Mouse (Mus musculus) lung, embryonic 14.5 days (tissue): ENCODE measurements around the gene Coq8b. TPM values are rescaled to one million over a fixed set of nuclear protein-coding genes. Genes with fewer than 3 reads are reported as not detected.

Source experiments
- ATAC-seq: fragments of 200-750 bp; cut with Nextera tagmentation; 2 replicates; pipeline ENCODE4 v1.8.0; 2017; ENCODE audit warnings: mild to moderate bottlenecking, moderate TSS enrichment, moderate library complexity; ENCODE audit not compliant: insufficient read depth
- DNase-seq: peaks from one replicate; pipeline ENCODE4 v3.0.0-alpha.2; 2015
- H3K27ac ChIP-seq: fragments of 300-500 bp; sonication (generic); 2 replicates; pipeline ENCODE4 v1.5.1; 2014; ENCODE audit warnings: low read depth, mild to moderate bottlenecking, moderate library complexity
- H3K27me3 ChIP-seq: fragments of 300-500 bp; sonication (generic); 2 replicates; pipeline ENCODE4 v1.6.1; 2014; ENCODE audit warnings: low read length, control low read depth; ENCODE audit not compliant: insufficient read depth
- H3K36me3 ChIP-seq: fragments of 300-500 bp; sonication (generic); 2 replicates; pipeline ENCODE4 v1.6.1; 2014; ENCODE audit warnings: control low read depth; ENCODE audit not compliant: insufficient read depth
- H3K4me1 ChIP-seq: fragments of 300-500 bp; sonication (generic); 2 replicates; pipeline ENCODE4 v1.6.1; 2014; ENCODE audit warnings: antibody characterized with exemption, control low read depth; ENCODE audit not compliant: insufficient read depth
- H3K4me2 ChIP-seq: fragments of 300-500 bp; sonication (generic); 2 replicates; pipeline ENCODE4 v1.6.1; 2014; ENCODE audit warnings: mild to moderate bottlenecking
- H3K4me3 ChIP-seq: fragments of 300-500 bp; sonication (generic); 2 replicates; pipeline ENCODE4 v1.5.1; 2014; ENCODE audit warnings: low read depth, low read length
- H3K9ac ChIP-seq: fragments of 300-500 bp; sonication (generic); 2 replicates; pipeline ENCODE4 v1.6.1; 2014
- H3K9me3 ChIP-seq: fragments of 300-500 bp; sonication (generic); 2 replicates; pipeline ENCODE4 v1.6.1; 2016; ENCODE audit warnings: low read depth, low read length, control low read depth
- CTCF ChIP-seq: IDR thresholded peaks from 2 replicates; pipeline ENCODE4 v1.5.1; 2016; ENCODE audit warnings: antibody characterized with exemption, low read depth
- whole genome bisulfite sequencing: fragments of 180-500 bp; shearing (Covaris S2); extraction: QIAGEN DNeasy Blood & Tissue Kit; methylation state at CpG from one replicate; pipeline ENCODE4 v1.1.7; 2014; 5-methylcytosine and 5-hydroxymethylcytosine counted together
- polyA plus RNA-seq: library from polyadenylated mRNA; unstranded; fragments of >200 nt; fragmentation: Nextera tagmentation; extraction: Ambion mirVana; gene quantifications from 2 replicates; pipeline ENCODE4 v1.2.1, GENCODE M21; 2014

Coq8b gene
- 12.8 and 13.7 TPM in 2 replicates for polyA plus RNA-seq

- H3K9ac ChIP-seq = peak within 1 kb of the TSS; percentile 58
- H3K4me3 ChIP-seq = peak within 1 kb of the TSS; percentile 51
- no peaks in the 10 kb centered on the region for H3K9me3 ChIP-seq
- peak within 1 kb of the TSS; percentile 81 for H3K4me2 ChIP-seq
- ATAC-seq = peak; percentile 90
- H3K27me3 ChIP-seq = no peaks in the 10 kb centered on the region
- no peaks in the 10 kb centered on the region for H3K36me3 ChIP-seq
- whole genome bisulfite sequencing = under 1% methylated on average over 25 of the region's 25 CpGs
- H3K27ac ChIP-seq = peak within 1 kb of the TSS; percentile 82
- peak; percentile 98 for DNase-seq
- TF ChIP-seq CTCF = peak; percentile 51
- H3K4me1 ChIP-seq = no peaks in the 10 kb centered on the region
Measured at GRCm38 (mm10) chr7:27232781-27233281, at the start of gene Coq8b. Coq8b (plus strand) TSS chr7:27233023.

DNA sequence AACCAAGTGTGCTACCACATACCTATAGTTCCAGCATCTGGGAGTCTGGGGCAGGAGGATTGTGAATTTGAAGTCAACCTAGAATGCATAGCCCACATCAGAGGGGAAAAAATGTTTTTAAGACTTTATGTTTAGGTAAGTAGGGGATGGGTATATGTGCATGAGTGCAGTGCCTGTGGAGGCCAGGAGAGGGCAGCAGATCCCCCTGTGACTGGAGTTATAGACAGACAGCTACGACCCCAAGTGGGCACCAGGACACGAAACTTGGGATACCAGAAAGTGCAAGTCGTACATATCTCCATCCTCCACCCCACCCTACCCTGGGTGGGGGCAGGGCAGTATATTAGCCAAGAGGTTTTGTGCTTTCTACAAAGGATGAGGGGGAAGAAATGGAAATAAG lies 47.9 kb upstream of the Coq8b start:
- H3K4me2 ChIP-seq = no peak overlapping the region
- no peaks in the 10 kb centered on the region for H3K9me3 ChIP-seq
- ATAC-seq (no peak), DNase-seq (peak; percentile 71)
- no peaks in the 10 kb centered on the region for H3K27me3 ChIP-seq
- no peak overlapping the region for H3K9ac ChIP-seq
- H3K4me3 ChIP-seq = no peak overlapping the region
- no peaks in the 10 kb centered on the region for H3K4me1 ChIP-seq
- 66% methylated on average over 3 of the region's 3 CpGs for WGBS
- peaks cover 72% of the 10 kb centered on the region for H3K36me3 ChIP-seq
- peak; percentile 79 for TF ChIP-seq CTCF
- no peak overlapping the region for H3K27ac ChIP-seq

GRCm38 (mm10) chr7:27185986-27186385 lies 46.8 kb upstream of the Coq8b start:
- Histone ChIP-seq H3K36me3 (peaks cover 82% of the 10 kb centered on the region), H3K27me3 (no peaks in the 10 kb centered on the region), H3K9me3 (no peaks in the 10 kb centered on the region), H3K4me2 (no peak overlapping the region), H3K4me3 (no peak overlapping the region), H3K4me1 (no peaks in the 10 kb centered on the region), H3K9ac (no peak overlapping the region), H3K27ac (no peak overlapping the region)
- WGBS = 92% methylated on average over 5 of the region's 5 CpGs
- DNase-seq = no peak
- TF ChIP-seq CTCF = no peak
- no peak for ATAC-seq

DNA sequence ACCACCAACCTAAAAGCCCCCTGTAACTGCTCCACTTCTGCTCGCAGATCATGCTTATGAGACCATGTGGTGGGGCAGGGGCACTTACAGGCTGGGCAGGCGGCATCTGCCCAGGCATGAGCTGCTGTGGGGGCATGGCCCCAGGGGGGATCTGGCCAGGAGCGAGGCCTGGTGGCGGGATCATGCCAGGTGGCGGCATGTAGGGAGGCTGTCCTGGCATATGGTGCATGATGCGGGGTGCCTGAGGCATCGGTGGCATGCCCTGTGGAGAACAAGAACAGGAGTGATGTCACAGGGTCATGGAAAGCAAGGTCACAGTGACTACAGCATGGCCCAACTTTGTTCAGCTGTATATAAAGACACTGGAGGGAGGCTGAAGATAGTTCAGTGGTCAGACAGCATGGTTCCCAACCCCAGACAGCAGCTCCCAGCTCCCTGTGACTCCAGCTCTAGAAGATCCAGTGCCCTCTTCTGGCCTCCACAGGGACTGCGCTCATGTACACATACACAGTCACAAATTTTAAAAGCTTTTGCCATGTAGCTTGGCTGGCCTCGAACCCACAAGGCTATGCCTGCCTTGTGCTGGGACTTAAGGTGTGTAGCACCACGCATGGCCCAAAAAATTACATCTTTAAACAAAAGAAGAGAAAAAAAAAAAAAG lies 43.4 kb upstream of the Coq8b start:
- no peaks in the 10 kb centered on the region for H3K4me1 ChIP-seq
- H3K27me3 ChIP-seq = no peaks in the 10 kb centered on the region
- no peaks in the 10 kb centered on the region for H3K9me3 ChIP-seq
- 94% methylated on average over 10 of the region's 10 CpGs for WGBS
- DNase-seq (no peak), ATAC-seq (no peak)
- peaks cover 98% of the 10 kb centered on the region for H3K36me3 ChIP-seq
- H3K4me3 ChIP-seq = no peak overlapping the region
- TF ChIP-seq CTCF = peak; percentile 48
- no peak overlapping the region for H3K27ac ChIP-seq
- no peak overlapping the region for H3K9ac ChIP-seq
- no peak overlapping the region for H3K4me2 ChIP-seq

- WGBS = 94% methylated on average over 5 of the region's 5 CpGs
- H3K27ac ChIP-seq = no peak overlapping the region
- no peak overlapping the region for H3K9ac ChIP-seq
- H3K4me2 ChIP-seq = no peak overlapping the region
- H3K36me3 ChIP-seq = peaks cover 76% of the 10 kb centered on the region
- peaks cover 5% of the 10 kb centered on the region for H3K4me1 ChIP-seq
- H3K9me3 ChIP-seq = no peaks in the 10 kb centered on the region
- DNase-seq = no peak
- H3K27me3 ChIP-seq = no peaks in the 10 kb centered on the region
- TF ChIP-seq CTCF = no peak
- H3K4me3 ChIP-seq = no peak overlapping the region
- no peak for ATAC-seq
Measured at GRCm38 (mm10) chr7:27192434-27192833, 40.4 kb upstream of the Coq8b start.

DNA sequence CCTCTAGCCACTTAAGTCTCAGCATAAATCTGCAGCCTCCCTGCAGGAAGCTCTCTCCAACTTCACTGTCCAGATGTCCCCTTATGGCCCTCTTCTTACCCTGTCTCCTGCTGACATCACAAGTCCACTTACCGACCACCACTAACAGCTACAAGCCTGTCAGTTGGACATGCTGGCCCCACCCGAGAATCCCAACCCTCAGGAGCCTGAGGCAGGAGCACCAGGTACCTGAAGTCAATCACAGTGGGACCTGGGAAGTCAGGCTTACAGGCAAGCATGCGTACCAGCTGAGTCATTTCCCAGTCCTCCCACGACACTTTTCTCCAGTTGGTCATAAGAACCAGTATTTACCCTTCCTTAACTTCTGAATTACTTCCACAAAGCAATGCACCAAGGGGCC lies 39.1 kb upstream of the Coq8b start:
- H3K4me3 ChIP-seq = peak overlapping the region; percentile 75; the same call in 1 of the 2 replicates

GRCm38 (mm10) chr7:27195681-27196611 lies 36.9 kb upstream of the Coq8b start, which contains the start of the genes BC024978 and Snrpa:
BC024978 (plus strand) TSS chr7:27195781.
Snrpa (minus strand) TSS chr7:27196271.
- ATAC-seq = peak; percentile 99
- under 1% methylated on average over 64 of the region's 64 CpGs for whole genome bisulfite sequencing
- no peaks in the 10 kb centered on the region for H3K27me3 ChIP-seq
- peak within 1 kb of the TSS; percentile 75 for H3K4me3 ChIP-seq
- peaks cover 52% of the 10 kb centered on the region for H3K36me3 ChIP-seq
- H3K4me1 ChIP-seq = peaks cover 5% of the 10 kb centered on the region
- peak within 1 kb of the TSS; percentile 77 for H3K4me2 ChIP-seq
- DNase-seq = peak; percentile 99
- no peak; the same call in 1 of the 2 replicates for TF ChIP-seq CTCF
- no peaks in the 10 kb centered on the region for H3K9me3 ChIP-seq
- H3K27ac ChIP-seq = peak within 1 kb of the TSS; percentile 100
- H3K9ac ChIP-seq = peak within 1 kb of the TSS; percentile 85

More for the DNA sequence above, 39.1 kb upstream of the Coq8b start:
- Histone ChIP-seq H3K27ac (no peak overlapping the region), H3K4me1 (peaks cover 5% of the 10 kb centered on the region), H3K27me3 (no peaks in the 10 kb centered on the region), H3K36me3 (peaks cover 69% of the 10 kb centered on the region), H3K4me2 (peak overlapping the region; percentile 77), H3K9me3 (no peaks in the 10 kb centered on the region), H3K9ac (peak overlapping the region; percentile 35)
- ATAC-seq (no peak), DNase-seq (no peak)
- TF ChIP-seq CTCF = no peak
- 70% methylated on average over 4 of the region's 4 CpGs for WGBS
